Mouse (Mus musculus) c-Kit-positive CD71-positive TER-119-positive erythroid progenitor cells, embryonic 14.5 days (primary cell): ENCODE measurements around the gene Dennd4c.
A peak's percentile ranks its signal among the peaks of the same experiment; 100 is the strongest.

Experiments
- DNase-seq: peaks from one replicate; pipeline ENCODE4 v3.0.0-alpha.2; 2013; ENCODE audit warnings: low spot score

Gene Dennd4c

GRCm38 (mm10) chr4:86884945-86885344 is 136.6 kb downstream of the Dennd4c start:
- DNase-seq: peak; percentile 40

- DNase-seq: no peak
These were observed 137.4 kb downstream of the Dennd4c start for GRCm38 (mm10) chr4:86885790-86886159.

GRCm38 (mm10) chr4:86886160-86886878 is 138.0 kb downstream of the Dennd4c start:
- peak; percentile 73 for DNase-seq

- peak; percentile 44 for DNase-seq
These were observed 139.5 kb downstream of the Dennd4c start for GRCm38 (mm10) chr4:86887879-86888278.

- DNase-seq: no peak
These were observed 149.1 kb downstream of the Dennd4c start for GRCm38 (mm10) chr4:86897411-86897810.

- DNase-seq: no peak
These were observed 150.6 kb downstream of the Dennd4c start for GRCm38 (mm10) chr4:86898791-86899474.
